Mouse (Mus musculus): ENCODE results near the gene Rad51b. TPM values are rescaled to one million over a fixed set of nuclear protein-coding genes. Genes with fewer than 3 reads are reported as not detected.

Gene Rad51b
- total RNA-seq (2012; rRNA removed) (7.7 and 8.5 TPM in 2 replicates), total RNA-seq (2014; rRNA removed) (8.6 and 9.6 TPM in 2 replicates), polyA plus RNA-seq (2012; ENCODE audit: insufficient read length, low read depth) (5.9 and 6.5 TPM in 2 replicates)

GRCm38 (mm10) chr12:79297121-79297576 lies at the start of gene Rad51b:
Gene Rad51b, plus strand, starts transcription at chr12:79297282.
- H3K9me3 ChIP-seq (replicated peaks; ENCODE audit: low read length) = no peaks in the 10 kb centered on the region
- H3K27me3 ChIP-seq (replicated peaks) = no peaks in the 10 kb centered on the region
- H3K79me2 ChIP-seq (replicated peaks; ENCODE audit: control insufficient read depth, extremely low read depth, insufficient read depth, poor library complexity, severe bottlenecking) = peaks cover 5% of the 10 kb centered on the region
- H3K27ac ChIP-seq (ENCODE audit: insufficient read depth, low read depth) = peak within 1 kb of the TSS; percentile 24; the same call in 1 of the 2 replicates
- H3K36me3 ChIP-seq (replicated peaks in 1 of 2; ENCODE audit: control insufficient read depth in 1 of 2, insufficient read depth in 1 of 2, low read length in 1 of 2) = peaks cover 8 to 33% of the 10 kb centered on the region in 2 experiments
- in situ Hi-C loops (cut with MboI; ENCODE audit: low pct_ligation_motif_present, low pct_unique_long_range_greater_than_20kb, low sequenced_read_pairs) = no loop called here
- H3K4me3 ChIP-seq (replicated peaks in 1 of 3; ENCODE audit: low read depth in 2 of 3, low read length in 2 of 3, poor library complexity in 1 of 3) = peak within 1 kb of the TSS; percentile 75 to 89 (median 76)
- peak; percentile 94 for DNase-seq (ENCODE audit: extremely low read depth)
- TF ChIP-seq USF1 (IDR thresholded peaks at IDR 0.05; ENCODE audit: low read depth, low read length) = no peak
- TF ChIP-seq ZMIZ1 (IDR thresholded peaks at IDR 0.05; ENCODE audit: low read depth, low read length) = no peak
- no peak for TF ChIP-seq EP300 (IDR thresholded peaks at IDR 0.05; ENCODE audit: low read length)
- peak; percentile 97 for TF ChIP-seq SIN3A (IDR thresholded peaks at IDR 0.05; ENCODE audit: low read length)
- TF ChIP-seq ZNF384 (IDR thresholded peaks at IDR 0.05; ENCODE audit: low read depth, low read length) = no peak
- no peak for TF ChIP-seq ZC3H11A (IDR thresholded peaks at IDR 0.05; ENCODE audit: low read depth, low read length)
- no peak for TF ChIP-seq POLR2AphosphoS2 (IDR thresholded peaks at IDR 0.05; ENCODE audit: low read depth, low read length)
- no peak for TF ChIP-seq USF2 (conservative IDR thresholded peaks at IDR 0.05; ENCODE audit: low read depth, low read length)
- TF ChIP-seq JUND (conservative IDR thresholded peaks at IDR 0.05; ENCODE audit: low read depth, low read length) = no peak
- no peak for TF ChIP-seq NRF1 (IDR thresholded peaks at IDR 0.05; ENCODE audit: low read depth, low read length)
- no peak for TF ChIP-seq MAFK (IDR thresholded peaks at IDR 0.05; ENCODE audit: insufficient replicate concordance, low read length)
- TF ChIP-seq IRF4 (IDR thresholded peaks at IDR 0.05; ENCODE audit: low read depth, low read length) = no peak; the same call in 1 of the 2 replicates
- no peak for TF ChIP-seq ZKSCAN1 (IDR thresholded peaks at IDR 0.05; ENCODE audit: borderline replicate concordance, low read depth, low read length)
- peak; percentile 24; the same call in 1 of the 2 replicates for TF ChIP-seq TBP (conservative IDR thresholded peaks at IDR 0.05; ENCODE audit: low read depth, low read length)
- TF ChIP-seq MAZ (IDR thresholded peaks at IDR 0.05; ENCODE audit: low read depth, low read length) = peak; percentile 92
- no peak for TF ChIP-seq PAX5 (IDR thresholded peaks at IDR 0.05; ENCODE audit: low read length)
- peak; percentile 93 for TF ChIP-seq MXI1 (IDR thresholded peaks at IDR 0.05; ENCODE audit: low read depth, low read length)
- TF ChIP-seq GABPA (IDR thresholded peaks at IDR 0.05; ENCODE audit: insufficient replicate concordance, low read depth, low read length) = peak; percentile 37; the same call in 1 of the 2 replicates
- peak; percentile 73; the same call in 1 of the 2 replicates for TF ChIP-seq MYC (IDR thresholded peaks at IDR 0.05; ENCODE audit: low read depth, low read length)
- TF ChIP-seq SMC3 (IDR thresholded peaks at IDR 0.05; ENCODE audit: low read depth, low read length) = no peak
- peak; percentile 96 for TF ChIP-seq CHD2 (IDR thresholded peaks at IDR 0.05; ENCODE audit: low read length)
- TF ChIP-seq TCF12 (IDR thresholded peaks at IDR 0.05; ENCODE audit: low read depth, low read length) = peak; percentile 68
- no peak for TF ChIP-seq JUN (IDR thresholded peaks at IDR 0.05; ENCODE audit: insufficient read depth, low read depth, low read length)
- TF ChIP-seq UBTF (IDR thresholded peaks at IDR 0.05; ENCODE audit: low read depth, low read length) = no peak
- no peak for TF ChIP-seq CTCF (conservative IDR thresholded peaks at IDR 0.05 in 1 of 2, IDR thresholded peaks at IDR 0.05 in 1 of 2; ENCODE audit: low read depth in 2 of 2, low read length in 2 of 2)
- peak; percentile 99 for TF ChIP-seq HCFC1 (IDR thresholded peaks at IDR 0.05; ENCODE audit: low read depth, low read length)
- peak; percentile 99 for TF ChIP-seq E2F4 (IDR thresholded peaks at IDR 0.05; ENCODE audit: insufficient replicate concordance, low read depth, low read length)
- peak; percentile 84 for TF ChIP-seq POLR2A (IDR thresholded peaks at IDR 0.05; ENCODE audit: low read depth, low read length)
- TF ChIP-seq ELF1 (IDR thresholded peaks at IDR 0.05; ENCODE audit: low read depth, low read length) = peak; percentile 73; the same call in 1 of the 2 replicates
- TF ChIP-seq MAX (IDR thresholded peaks at IDR 0.05; ENCODE audit: low read length) = peak; percentile 70
- TF ChIP-seq NELFE (IDR thresholded peaks at IDR 0.05; ENCODE audit: low read depth, low read length) = peak; percentile 77
- no peak for TF ChIP-seq RCOR1 (conservative IDR thresholded peaks at IDR 0.05; ENCODE audit: low read depth, low read length)
- TF ChIP-seq MEF2A (IDR thresholded peaks at IDR 0.05; ENCODE audit: borderline replicate concordance, low read depth, low read length) = no peak
- TF ChIP-seq ETS1 (conservative IDR thresholded peaks at IDR 0.05; ENCODE audit: low read depth, low read length) = no peak
- TF ChIP-seq RAD21 (IDR thresholded peaks at IDR 0.05; ENCODE audit: low read depth, low read length) = no peak
- peak; percentile 97 for TF ChIP-seq KAT2A (IDR thresholded peaks at IDR 0.05; ENCODE audit: insufficient replicate concordance, low read length)
- TF ChIP-seq CHD1 (IDR thresholded peaks at IDR 0.05; ENCODE audit: low read depth, low read length) = no peak
- TF ChIP-seq BHLHE40 (IDR thresholded peaks at IDR 0.05; ENCODE audit: low read depth, low read length) = no peak
- peaks cover 0 to 35% of the 10 kb centered on the region in 2 experiments; a peak in 2 of 4 replicates for H3K4me1 ChIP-seq (ENCODE audit: control insufficient read depth in 1 of 2, insufficient read depth in 2 of 2)
- peak within 1 kb of the TSS; percentile 76 for H3K4me2 ChIP-seq (ENCODE audit: insufficient read depth, low read depth, poor library complexity, severe bottlenecking)
- H3K9ac ChIP-seq (ENCODE audit: insufficient read depth, low read depth) = peak within 1 kb of the TSS; percentile 80
- dilution Hi-C loops (cut with MboI; ENCODE audit: extremely low pct_ligation_motif_present, extremely low pct_unique_long_range_greater_than_20kb, low sequenced_read_pairs) = no loop called here
